Mouse (Mus musculus) liver, embryonic 14.5 days (tissue): Measurements from ENCODE around the gene Mta1. TPM values are rescaled to one million over a fixed set of nuclear protein-coding genes. Genes with fewer than 3 reads are reported as not detected.

ENCODE experiments used
- ATAC-seq: fragments of 200-750 bp; cut with Nextera tagmentation; 2 replicates; pipeline ENCODE4 v1.8.0; 2017; ENCODE audit warnings: moderate number of reproducible peaks, mild to moderate bottlenecking, moderate library complexity; ENCODE audit not compliant: insufficient read depth
- DNase-seq, 3 experiments: peaks; one replicate each; pipeline ENCODE4 v3.0.0-alpha.2; 2012 to 2013; ENCODE audit warnings: low read depth in 3 of 3, low spot score in 3 of 3
- H3K27ac ChIP-seq: fragments of 300-500 bp; sonication (generic); 2 replicates; pipeline ENCODE4 v1.5.1; 2014; ENCODE audit warnings: moderate library complexity, mild to moderate bottlenecking, control low read depth, inconsistent platforms
- H3K27me3 ChIP-seq: fragments of 300-500 bp; sonication (generic); 2 replicates; pipeline ENCODE4 v1.6.1; 2014; ENCODE audit warnings: mild to moderate bottlenecking, low read length, moderate library complexity; ENCODE audit not compliant: control insufficient read depth, insufficient read depth
- H3K36me3 ChIP-seq: fragments of 300-500 bp; sonication (generic); replicated peaks from 2 replicates; pipeline ENCODE4 v1.6.1; 2014; ENCODE audit warnings: low read depth; ENCODE audit not compliant: control insufficient read depth, insufficient read depth
- H3K4me1 ChIP-seq, 2 experiments: fragments of 200-500 bp in 1 of 2; fragments of 300-500 bp in 1 of 2; sonication (generic) in 1 of 2; replicated peaks; 2 replicates each; pipeline ENCODE4 v1.6.1; 2012 to 2014; ENCODE audit warnings: antibody characterized with exemption in 1 of 2, inconsistent platforms in 1 of 2, low read length in 1 of 2; ENCODE audit not compliant: control insufficient read depth in 2 of 2, insufficient read depth in 2 of 2
- H3K4me2 ChIP-seq: fragments of 300-500 bp; sonication (generic); 2 replicates; pipeline ENCODE4 v1.6.1; 2014; ENCODE audit warnings: low read depth, mild to moderate bottlenecking, control low read depth, moderate library complexity
- H3K4me3 ChIP-seq, 2 experiments: fragments of 200-500 bp in 1 of 2; fragments of 300-500 bp in 1 of 2; sonication (generic) in 1 of 2; 2 replicates each; pipeline ENCODE4 v1.5.1; 2012 to 2014; ENCODE audit warnings: low read depth in 2 of 2, low read length in 2 of 2, mild to moderate bottlenecking in 2 of 2, control low read depth in 1 of 2, inconsistent platforms in 1 of 2, moderate library complexity in 1 of 2; ENCODE audit not compliant: insufficient read depth in 1 of 2
- H3K9ac ChIP-seq: fragments of 300-500 bp; sonication (generic); replicated peaks from 2 replicates; pipeline ENCODE4 v1.6.1; 2014; ENCODE audit warnings: mild to moderate bottlenecking, control low read depth, moderate library complexity
- H3K9me3 ChIP-seq: fragments of 300-500 bp; sonication (generic); 2 replicates; pipeline ENCODE4 v1.6.1; 2016; ENCODE audit warnings: low read length, mixed read lengths; ENCODE audit not compliant: control insufficient read depth
- CTCF ChIP-seq: IDR thresholded peaks from 2 replicates; pipeline ENCODE4 v1.5.1; 2016; ENCODE audit warnings: antibody characterized with exemption, low read depth, control low read depth
- EP300 ChIP-seq: IDR thresholded peaks from 2 replicates; pipeline ENCODE4 v1.6.1; 2016; ENCODE audit warnings: antibody characterized with exemption, low read depth
- WGBS: fragments of 180-500 bp; shearing (Covaris S2); extraction: QIAGEN DNeasy Blood & Tissue Kit; methylation state at CpG from one replicate; pipeline ENCODE4 v1.1.7; 2014; ENCODE audit not compliant: insufficient replicate concordance; 5-methylcytosine and 5-hydroxymethylcytosine counted together
- polyA plus RNA-seq, 2 experiments: library from polyadenylated mRNA; depleted of rRNA in 1 of 2; stranded (reverse) in 1 of 2; unstranded in 1 of 2; fragments of >200 nt; fragmentation: Nextera tagmentation in 1 of 2; extraction: Ambion mirVana in 1 of 2; gene quantifications; 2 replicates each; pipeline versions ENCODE4 v1.2.1 to v1.2.3; 2012 to 2014

Gene Mta1
- polyA plus RNA-seq, 2 experiments = 4.7 to 22.6 TPM

DNA sequence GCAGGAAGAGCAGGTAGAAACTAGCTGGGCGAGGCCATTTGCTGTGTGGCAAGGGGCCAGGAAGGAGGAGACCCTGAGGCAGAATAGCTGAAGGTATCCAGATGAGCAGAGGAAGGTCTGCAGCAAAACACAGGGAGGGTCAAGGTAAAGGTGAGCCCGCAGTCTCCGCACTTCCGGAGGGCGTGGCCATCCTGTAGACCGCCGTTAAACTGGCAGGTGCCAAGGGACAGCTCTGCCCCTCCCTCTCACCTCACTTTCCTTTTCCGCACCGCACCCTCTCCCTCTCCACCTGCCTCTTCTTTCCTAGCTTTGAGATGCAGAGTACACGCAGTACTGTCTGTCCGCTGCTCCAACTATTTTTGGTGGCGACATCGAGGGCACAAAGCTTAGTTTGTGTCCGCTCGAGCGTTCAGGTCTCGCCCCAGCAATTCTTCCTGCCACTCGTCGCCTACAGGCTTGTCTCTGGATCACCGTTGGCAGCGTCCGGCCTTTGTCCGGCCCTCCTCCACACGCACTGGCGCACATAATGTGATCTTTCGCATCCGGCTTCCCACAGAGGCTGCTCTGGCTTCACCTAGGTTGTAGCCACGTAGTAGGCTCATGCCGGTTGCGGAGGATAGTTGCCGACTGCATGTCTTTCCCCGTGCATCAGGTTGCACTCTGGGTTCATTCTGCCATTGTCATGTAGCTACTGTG is 57.1 kb downstream of the Mta1 start:
- 6% methylated on average over 32 of the region's 32 CpGs for WGBS
- peaks cover 19 to 22% of the 10 kb centered on the region in 2 experiments for H3K4me1 ChIP-seq

DNA sequence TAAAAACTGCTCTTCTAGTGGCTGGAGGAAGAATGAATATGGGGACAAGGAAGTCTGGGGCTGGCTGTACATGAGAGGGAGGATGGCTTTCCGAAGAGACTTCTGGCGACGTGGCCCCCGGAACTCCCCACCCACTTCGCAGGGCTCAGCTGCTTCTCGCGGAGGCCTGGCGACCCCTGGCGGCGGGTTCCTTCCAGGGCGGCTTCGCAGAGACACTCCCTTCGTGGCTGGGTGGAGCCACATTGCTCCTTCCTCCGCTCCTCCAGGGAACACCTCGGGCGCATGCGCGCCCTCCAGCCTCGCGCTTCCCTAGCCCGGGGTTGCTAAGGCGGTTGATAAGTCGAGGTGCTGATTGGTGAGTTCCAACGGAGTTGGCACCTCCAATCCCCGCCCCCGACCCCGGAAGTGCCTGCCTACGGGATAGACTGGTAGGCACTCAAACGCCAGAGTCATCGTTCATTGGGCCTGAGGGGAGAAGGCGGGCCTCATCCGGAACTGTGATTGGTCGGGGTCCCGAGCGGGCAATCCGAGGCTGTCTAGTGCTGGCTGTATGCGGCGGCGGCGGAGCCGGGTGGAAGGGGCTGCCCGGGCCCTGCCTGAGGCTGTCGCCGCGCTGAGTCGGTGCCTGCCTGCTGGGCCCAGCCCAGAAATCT is 57.9 kb downstream of the Mta1 start, which contains the start of gene Tedc1:
Gene Tedc1, plus strand, starts transcription at position 535 of the 653 bp plus-strand sequence.
- TF ChIP-seq CTCF = peak; percentile 100
- TF ChIP-seq EP300 = no peak
- peak within 1 kb of the TSS; percentile 85 for H3K9ac ChIP-seq
- peak within 1 kb of the TSS; percentile 32 for H3K27ac ChIP-seq
- H3K36me3 ChIP-seq = no peaks in the 10 kb centered on the region
- peaks cover 14 to 20% of the 10 kb centered on the region in 2 experiments for H3K4me1 ChIP-seq
- H3K4me2 ChIP-seq = peak within 1 kb of the TSS; percentile 99
- ATAC-seq (peak; percentile 95), DNase-seq (peak; percentile 99 to 100 (median 99))
- H3K27me3 ChIP-seq = peaks cover 9% of the 10 kb centered on the region
- H3K4me3 ChIP-seq = peak within 1 kb of the TSS; percentile 73 to 89
- H3K9me3 ChIP-seq = no peaks in the 10 kb centered on the region
- under 1% methylated on average over 46 of the region's 46 CpGs for WGBS

More for the DNA sequence above, 57.1 kb downstream of the Mta1 start:
- no peak for ATAC-seq
- TF ChIP-seq CTCF (no peak), EP300 (no peak)
- no peak for DNase-seq
- Histone ChIP-seq H3K36me3 (no peaks in the 10 kb centered on the region), H3K9ac (peak overlapping the region; percentile 65), H3K4me2 (peak overlapping the region; percentile 92), H3K9me3 (no peaks in the 10 kb centered on the region), H3K27ac (peak overlapping the region; percentile 30; the same call in 1 of the 2 replicates), H3K27me3 (peaks cover 15% of the 10 kb centered on the region), H3K4me3 (peak overlapping the region; percentile 53 to 58)

DNA sequence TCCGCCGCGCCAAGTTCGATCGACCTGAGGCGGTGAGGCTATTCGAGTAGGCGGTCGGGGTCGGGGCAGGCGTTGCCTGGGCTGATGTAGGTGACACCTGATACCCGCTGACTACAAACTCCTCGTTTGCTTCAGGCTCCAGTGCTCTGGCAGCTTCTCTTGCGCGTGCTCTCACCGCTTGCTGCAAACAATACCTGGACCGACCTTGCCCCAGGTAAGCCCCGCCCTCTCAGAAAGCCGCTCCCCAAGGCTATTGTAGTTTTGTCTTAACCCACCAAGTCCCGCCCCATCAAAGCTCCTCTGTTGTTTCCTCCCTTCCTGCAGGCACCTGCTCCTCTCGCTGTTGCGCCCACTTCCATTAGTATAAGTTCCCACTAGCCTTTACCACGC is 58.5 kb downstream of the Mta1 start:
- Histone ChIP-seq H3K27ac (peak overlapping the region; percentile 32; the same call in 1 of the 2 replicates), H3K9me3 (no peaks in the 10 kb centered on the region), H3K4me3 (peak overlapping the region; percentile 73 to 89), H3K9ac (peak overlapping the region; percentile 85), H3K27me3 (peaks cover 4% of the 10 kb centered on the region), H3K36me3 (no peaks in the 10 kb centered on the region; the same call in 1 of the 2 replicates), H3K4me1 (peaks cover 10 to 17% of the 10 kb centered on the region in 2 experiments), H3K4me2 (peak overlapping the region; percentile 99)
- DNase-seq (no peak), ATAC-seq (peak; percentile 24; the same call in 1 of the 2 replicates)
- TF ChIP-seq EP300 = no peak
- no peak for TF ChIP-seq CTCF
- WGBS = 1% methylated on average over 23 of the region's 23 CpGs

DNA sequence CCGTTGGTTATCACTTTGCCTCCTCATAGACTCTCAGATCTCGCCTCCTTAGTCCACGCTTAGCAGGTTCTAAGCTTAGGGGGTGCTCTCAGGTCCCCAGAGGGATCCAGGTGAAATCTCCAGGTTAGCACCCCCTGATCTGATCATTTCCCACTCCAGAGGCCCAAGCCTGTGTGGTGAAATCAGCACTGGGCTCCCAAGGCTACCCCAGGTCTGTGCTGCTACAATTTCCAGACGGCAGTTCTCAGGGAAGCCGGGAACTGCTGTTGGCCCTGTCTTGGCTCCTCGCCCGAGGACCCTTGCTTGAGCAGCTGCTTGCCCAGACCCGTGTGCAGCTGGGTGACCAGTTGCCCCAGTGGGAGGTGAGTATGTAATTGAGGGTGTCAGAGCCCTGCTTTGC is 58.9 kb downstream of the Mta1 start:
- 45% methylated on average over 8 of the region's 8 CpGs for WGBS
- no peak for ATAC-seq
- TF ChIP-seq CTCF = no peak
- no peak for TF ChIP-seq EP300
- peak overlapping the region; percentile 85 for H3K9ac ChIP-seq
- peak overlapping the region; percentile 73 to 89 for H3K4me3 ChIP-seq
- H3K27ac ChIP-seq = no peak overlapping the region
- no peaks in the 10 kb centered on the region; the same call in 1 of the 2 replicates for H3K36me3 ChIP-seq
- peaks cover 10 to 14% of the 10 kb centered on the region in 2 experiments for H3K4me1 ChIP-seq
- DNase-seq = no peak
- H3K9me3 ChIP-seq = no peaks in the 10 kb centered on the region
- H3K4me2 ChIP-seq = peak overlapping the region; percentile 99
- no peaks in the 10 kb centered on the region; the same call in 1 of the 2 replicates for H3K27me3 ChIP-seq

DNA sequence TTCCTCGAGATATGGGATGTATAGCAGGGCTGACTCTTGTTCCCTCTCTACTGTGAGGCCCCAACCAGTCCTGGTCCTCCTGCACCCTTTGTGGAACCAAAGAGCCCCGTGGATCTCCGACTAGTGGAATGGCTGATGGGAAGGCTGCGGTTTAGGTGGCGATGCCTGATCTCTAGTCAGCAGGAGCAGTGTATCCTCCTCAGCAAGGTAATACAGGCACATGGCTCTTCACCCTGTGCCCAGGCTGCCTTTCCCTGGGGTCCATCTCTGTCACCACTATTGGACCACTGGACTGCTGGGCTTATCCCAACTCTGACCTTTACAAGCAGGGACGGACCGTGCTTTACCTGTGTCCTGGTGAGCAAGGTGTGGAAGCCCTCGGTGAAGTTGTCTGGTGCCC is 59.4 kb downstream of the Mta1 start:
- H3K9ac ChIP-seq = no peak overlapping the region; the same call in 1 of the 2 replicates

More for the DNA sequence above, 59.4 kb downstream of the Mta1 start:
- Histone ChIP-seq H3K4me3 (peak overlapping the region; percentile 1 to 89; a peak in 2 of 4 replicates), H3K4me1 (peaks cover 8 to 14% of the 10 kb centered on the region in 2 experiments), H3K9me3 (no peaks in the 10 kb centered on the region), H3K36me3 (no peaks in the 10 kb centered on the region; the same call in 1 of the 2 replicates), H3K4me2 (peak overlapping the region; percentile 99), H3K27me3 (no peaks in the 10 kb centered on the region), H3K27ac (no peak overlapping the region)
- TF ChIP-seq EP300 = no peak
- ATAC-seq = no peak
- no peak for DNase-seq
- WGBS = 87% methylated on average over 8 of the region's 8 CpGs
